Mouse (Mus musculus): ENCODE measurements around the gene Lrrc7.

The Lrrc7 gene

DNA sequence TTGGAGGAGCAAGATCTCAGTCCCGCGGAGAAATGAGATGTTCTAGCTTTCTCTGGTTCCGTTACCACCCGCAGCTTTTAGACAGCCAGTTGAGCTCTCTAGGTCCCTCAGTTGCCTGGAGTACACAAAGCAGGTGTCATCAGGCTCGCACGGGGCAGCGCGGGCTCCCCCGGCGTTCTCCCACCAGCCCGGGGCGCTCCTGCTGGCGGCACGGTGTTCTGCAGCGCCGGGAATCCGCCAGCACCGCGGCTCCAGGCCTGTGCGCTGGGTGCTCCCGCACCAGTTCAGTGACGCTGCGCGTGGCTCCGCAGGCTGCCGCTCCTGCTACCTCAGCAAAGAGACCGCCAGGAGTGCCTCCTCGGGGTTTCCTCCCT is at the start of gene Lrrc7:
Gene Lrrc7, minus strand, starts transcription at position 235 of the 374 bp plus-strand sequence.
- DNase-seq = peak; percentile 8 to 31

DNA sequence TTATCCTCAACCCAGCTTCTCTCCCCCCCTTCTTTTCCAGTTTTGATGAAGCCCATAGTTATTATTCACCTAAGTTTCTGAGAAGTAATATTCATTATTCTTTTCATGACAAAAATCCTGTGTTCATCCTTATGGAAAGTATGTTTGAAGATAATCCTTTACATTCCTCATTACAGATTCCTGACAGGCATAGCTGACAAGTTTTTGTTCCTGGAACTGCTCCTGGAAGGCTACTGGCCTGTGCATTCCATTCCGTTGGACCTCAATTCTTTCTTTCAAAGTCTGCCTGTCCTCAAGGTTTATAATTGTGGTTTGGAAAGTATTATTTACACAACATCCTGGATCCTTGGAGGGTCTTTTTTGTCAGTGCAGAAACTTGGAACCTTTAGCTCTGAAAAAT is 45.0 kb upstream of the Lrrc7 start:
- no peak for DNase-seq

DNA sequence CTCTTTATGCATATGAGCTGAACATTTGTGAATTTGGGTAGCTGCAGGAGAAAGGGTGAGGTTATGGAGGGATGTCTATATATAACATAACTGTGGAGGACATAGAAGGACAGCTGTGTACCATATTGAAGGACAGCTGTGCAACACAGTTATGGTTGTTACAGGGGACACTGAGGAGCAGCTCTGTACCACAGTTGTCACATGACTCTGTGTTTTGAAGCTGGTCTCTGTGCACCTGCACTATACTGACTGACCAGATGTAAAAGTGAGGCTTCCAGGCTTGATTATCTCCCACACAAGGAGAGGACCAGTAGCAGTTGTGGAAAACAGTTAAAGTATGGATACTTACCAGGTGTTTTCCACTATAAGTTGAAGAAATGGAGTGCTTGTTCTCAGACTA is 43.3 kb upstream of the Lrrc7 start:
- no peak for DNase-seq

DNA sequence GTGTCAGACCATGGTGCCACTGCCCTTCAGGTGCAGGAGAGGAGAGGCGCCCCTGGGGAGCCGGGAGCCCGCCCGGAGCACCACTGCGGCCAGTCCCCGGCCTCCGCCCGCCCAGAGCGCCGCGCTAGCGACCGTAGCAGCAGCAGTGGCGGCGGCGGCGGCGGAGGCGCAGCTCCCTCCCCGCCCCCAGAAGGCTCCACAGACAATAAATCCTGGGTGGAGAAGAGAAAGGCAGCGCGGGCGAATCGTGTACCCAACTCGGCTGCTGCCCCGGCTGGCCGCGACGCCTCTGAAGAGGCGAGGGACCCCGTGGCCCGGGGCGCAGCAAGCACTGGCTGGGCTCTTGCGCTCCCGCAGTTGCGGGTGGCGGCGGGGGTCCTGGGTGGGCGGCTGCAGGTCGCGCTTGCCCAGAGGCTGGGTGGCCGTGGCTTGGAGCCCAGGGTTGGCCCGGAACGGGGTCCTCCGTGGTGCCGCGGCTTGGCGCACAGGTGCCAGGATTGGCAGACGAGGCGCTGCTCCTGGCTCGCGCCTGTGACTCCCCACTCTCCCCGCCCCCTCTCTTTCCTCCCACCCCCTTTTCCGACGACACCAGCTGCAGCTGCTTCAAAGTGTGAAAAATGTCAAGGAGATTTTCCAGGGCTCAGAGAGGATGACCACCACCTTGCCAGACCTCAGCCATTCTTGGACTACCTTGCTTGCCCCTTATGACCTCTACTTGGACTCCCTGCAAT is 600 bp downstream of the Lrrc7 start:
- DNase-seq = peak in 1 of 2 experiments; percentile 31

DNA sequence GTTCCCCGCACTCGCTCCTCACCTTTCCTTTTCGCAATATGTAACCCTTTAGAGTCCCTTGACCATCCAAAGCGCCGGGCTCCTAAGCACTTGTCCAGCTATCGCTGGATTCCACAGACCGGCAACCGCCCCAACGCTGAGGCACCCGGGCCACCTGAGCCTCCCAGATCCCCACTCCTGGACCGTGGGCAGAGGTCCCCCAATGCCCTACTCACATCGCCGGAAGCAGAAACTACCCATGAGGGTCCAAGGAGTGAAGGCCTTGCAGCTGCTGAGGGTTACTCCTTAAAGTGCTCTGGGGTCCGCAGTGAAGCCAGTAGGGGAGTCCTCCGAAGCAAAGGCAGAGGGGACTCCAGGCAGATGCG is 1.1 kb downstream of the Lrrc7 start:
- no peak for DNase-seq

DNA sequence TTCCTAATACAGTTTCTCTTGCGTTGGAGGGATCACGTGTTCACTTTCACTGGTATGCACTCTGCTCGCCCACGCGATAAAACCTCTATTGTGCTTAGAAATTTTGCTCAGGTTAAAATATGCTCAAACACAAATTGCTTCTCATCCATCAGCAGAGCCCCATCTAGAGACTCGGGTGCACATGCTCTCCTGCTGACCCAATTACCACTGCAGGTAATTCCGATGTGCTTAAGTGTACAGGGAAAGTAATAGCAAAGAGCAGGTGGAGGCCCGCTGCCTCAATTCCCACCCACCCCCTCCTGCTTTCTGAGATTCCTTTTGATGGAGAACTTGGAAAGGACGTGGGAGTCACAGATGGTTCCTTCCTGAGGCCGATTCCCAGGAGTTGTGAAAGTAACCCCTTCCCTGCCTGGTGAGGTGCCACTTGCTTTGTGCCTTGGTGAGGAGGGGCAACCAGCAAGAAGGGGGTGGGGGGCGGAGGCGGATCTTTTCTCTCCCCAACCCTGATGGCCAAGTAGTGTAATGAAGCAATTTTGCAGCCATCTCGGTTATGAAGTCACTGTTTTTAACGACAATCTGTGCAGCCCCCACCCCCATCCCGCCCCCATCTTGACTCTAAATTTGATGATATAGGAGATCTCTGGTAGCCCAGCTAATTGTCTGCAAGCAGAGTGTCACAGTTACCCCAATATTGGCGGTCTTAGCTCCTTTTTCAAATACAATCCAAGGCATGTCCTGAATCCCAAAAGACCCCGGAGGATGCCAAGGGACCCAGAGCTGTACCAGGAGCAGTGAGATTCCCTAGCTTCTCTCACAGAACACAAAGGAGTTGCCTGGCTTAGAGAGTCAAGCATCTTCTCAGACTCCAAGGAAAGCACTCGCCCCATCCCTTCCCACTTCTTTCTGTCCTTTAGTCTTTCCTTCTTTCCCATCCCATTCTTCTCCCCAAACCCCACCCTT is 2.0 kb downstream of the Lrrc7 start:
- no peak for DNase-seq

DNA sequence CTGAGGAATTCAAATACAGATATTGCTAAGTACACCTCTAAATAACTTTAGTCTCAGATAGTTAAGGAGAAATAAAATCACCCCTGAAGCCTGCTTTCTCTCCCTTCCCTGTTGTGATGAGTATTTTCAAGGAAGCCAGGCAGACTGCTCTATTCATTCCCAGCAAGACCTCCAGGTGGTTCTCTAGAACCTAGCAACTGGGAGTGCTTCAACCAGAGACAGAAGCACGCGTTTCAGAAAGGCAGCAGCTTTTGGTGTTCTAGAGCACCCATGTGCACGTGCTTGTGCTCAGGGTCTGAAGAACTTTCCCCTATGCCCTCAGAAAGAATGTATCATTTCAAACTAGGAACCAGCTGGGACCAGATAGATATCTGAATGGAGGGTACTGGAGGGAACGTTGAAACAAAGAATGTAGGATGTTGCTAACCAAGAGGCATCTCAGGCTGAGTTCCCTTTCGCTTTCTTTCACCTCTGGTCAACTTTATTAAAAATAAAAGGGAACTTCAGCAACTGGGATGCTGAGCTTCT is 2.8 kb downstream of the Lrrc7 start:
- no peak for DNase-seq

DNA sequence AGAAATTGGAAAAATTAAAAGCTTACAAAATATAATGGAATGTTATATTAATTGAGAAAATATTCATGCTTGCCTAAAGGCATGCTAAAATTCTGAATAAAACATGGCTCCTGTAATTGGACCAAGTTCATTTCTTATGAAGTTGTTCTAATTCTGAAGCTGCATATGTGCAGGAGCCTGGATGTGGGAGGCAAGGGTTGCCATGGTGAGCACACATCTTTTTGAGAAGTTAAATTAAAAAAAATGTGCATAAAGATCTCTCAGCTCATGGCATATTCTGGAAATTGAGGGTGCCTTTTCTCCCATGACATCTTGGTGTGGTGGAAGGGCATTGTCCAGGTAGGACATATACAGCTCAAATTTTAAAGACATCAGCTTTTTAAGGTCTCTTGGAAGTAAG is 3.4 kb downstream of the Lrrc7 start:
- no peak for DNase-seq

DNA sequence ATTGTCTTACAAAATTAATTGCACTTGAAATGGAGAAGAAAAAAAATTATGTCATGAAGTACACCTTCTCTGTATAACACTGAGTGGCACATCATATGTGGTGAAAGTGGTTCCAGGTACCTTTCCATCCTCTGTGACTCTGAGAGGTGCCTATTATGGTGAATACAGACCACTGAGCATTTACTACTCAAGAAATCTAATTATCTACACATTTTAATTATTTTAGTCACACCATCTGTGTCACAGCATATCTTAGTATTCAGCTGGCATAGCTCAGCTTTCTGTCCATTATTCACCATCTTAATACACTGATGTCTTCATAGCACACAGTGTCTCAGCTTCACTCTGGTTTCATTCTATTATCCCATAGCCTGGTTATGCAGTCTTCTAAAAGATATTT is 7.7 kb downstream of the Lrrc7 start:
- DNase-seq = no peak

DNA sequence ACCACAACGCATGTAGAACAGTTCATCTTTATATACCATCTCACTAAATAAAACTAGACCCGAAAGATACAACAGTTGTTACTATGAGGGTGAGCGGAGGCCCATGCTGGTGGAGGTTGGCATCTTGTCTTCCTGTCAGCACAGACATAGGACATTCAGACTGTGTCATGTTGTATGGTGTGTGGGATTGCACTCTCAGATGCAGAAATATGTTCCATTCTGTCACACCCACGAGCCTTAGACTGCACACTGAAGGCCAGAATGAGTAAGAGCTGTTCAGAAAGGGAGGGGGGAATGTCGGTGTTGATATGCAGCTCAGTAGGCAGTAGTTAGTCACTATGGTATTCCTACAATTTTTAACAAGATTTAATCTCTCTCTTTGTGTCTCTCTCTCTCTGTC is 9.9 kb downstream of the Lrrc7 start:
- DNase-seq = no peak

DNA sequence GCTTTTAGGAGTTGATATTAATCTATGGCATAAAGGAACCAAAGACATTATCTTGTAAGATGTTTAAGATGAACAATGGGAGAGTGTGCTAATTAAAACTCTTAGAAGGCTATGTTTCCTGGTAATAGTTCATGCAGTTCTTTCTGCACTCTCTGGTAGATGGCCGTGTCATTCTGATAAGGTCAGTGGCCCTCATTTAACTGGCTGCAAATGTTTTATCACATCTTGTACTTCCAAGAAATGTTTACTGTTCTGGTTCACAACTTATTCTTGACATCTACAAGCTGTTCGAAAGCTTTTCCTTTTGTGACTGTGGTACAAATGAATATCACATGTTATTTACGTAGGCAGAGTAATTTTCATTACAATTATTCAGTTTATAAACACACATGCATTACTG is 18.5 kb downstream of the Lrrc7 start:
- DNase-seq = no peak

DNA sequence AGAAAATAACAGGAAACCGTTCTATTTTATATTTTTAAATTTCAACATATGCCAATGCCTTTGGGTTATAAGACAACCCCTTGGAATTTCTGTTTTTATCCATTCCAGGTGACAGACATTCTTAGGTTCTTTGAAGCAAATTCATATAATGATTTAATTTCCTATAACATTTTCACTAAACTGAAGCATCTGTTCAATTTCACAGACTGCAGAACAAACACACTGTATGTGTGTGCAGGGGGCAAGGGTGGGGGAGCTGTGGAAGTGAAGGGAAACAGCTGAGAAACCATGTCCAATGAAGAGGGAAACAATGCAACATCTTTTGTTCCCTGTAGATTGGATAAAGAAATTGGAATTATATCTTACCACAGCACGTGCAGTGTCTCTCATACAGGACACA is 29.2 kb downstream of the Lrrc7 start:
- DNase-seq = no peak

DNA sequence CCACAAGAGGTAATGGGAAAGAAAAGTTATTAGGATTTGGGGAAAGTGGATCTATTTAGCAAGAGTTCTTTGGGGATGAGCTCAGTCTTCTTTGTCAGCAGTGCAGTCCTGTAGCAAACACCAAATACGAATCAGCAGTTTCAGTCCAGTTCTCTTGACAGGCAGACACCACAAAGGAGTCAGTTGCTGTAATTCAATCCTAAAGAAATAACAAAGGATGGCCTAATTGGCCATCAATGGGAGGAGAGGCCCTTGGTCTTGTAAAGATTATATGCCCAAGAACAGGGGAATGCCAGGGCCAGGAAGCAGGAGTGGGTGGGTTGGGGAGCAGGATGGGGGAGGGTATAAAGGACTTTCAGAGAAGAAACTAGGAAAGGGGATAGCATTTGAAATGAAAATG is 33.5 kb downstream of the Lrrc7 start:
- DNase-seq = no peak

DNA sequence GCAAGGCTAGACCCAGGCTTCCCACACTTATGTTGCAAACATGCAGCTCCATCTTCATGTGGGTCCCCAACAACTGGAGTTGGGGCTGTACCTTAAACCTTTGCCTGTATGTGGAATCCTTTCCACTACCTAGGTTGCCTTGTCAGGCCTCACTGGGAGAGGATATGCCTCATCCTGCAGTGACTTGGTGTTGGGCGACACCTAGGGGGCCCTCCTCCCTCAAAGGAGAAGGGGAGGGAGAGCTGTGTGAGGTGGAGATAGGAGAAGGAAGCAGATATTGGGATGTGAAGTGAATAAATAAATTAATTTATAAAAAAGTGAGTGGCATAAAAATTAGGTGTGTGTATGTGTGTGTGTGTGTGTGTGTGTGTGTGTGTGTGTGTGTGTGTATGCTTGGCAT is 68.3 kb downstream of the Lrrc7 start:
- no peak for DNase-seq

DNA sequence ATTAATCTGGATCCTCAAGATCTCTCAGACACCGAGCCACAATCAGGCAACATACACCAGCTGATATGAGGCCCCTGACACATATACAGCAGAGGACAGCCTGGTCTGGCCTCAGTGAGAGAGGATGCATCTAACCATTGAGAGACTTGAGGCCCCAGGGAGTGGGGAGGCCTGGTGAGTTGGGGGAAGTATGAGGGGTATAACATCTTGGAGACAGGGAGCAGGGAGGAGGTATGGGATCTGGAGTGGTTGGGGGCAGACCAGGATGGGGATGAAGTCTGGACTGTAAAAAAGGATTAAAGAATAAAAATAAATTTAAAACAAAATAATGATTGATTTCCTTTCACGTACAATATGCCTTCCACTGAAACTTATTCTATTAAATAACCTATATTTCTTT is 82.3 kb downstream of the Lrrc7 start:
- DNase-seq = peak in 1 of 2 experiments; percentile 15

DNA sequence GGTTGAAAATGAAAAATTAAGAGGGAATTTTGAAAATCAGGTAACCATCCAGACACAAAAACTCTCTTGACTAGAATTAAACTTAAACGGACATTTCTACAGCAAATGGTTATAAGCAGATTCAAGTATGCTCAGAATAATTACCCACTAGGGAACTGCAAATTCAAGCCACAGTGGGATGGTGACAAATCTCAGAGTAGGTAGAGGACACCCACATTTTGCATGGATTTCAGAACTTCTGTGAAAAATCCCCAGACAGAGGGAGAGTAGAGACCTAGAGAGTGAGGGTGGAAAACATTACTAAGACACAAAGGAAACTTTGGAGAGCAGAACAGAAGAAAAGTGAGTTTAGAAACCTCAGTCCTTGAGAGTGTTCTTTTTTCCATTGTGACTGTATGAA is 161.4 kb downstream of the Lrrc7 start:
- DNase-seq = no peak

DNA sequence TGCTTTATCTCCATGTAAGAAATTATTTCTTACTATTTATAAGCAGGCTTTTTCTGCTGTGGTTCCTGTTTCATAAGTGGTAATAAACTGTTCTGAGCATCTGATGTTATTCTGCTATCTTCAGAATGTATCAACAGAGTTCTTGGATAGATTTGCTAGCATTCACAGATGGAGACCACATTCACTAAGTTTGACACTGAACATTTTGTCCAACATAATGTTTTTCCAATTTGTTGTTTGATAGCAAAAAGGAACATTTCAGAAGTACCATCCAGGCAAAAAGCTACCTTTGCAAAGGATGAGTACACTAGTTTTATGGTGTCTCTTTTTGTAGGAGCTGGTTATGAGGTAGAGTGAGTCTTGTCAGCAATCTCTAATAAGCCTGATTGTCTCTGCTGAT is 170.5 kb downstream of the Lrrc7 start:
- DNase-seq = no peak

DNA sequence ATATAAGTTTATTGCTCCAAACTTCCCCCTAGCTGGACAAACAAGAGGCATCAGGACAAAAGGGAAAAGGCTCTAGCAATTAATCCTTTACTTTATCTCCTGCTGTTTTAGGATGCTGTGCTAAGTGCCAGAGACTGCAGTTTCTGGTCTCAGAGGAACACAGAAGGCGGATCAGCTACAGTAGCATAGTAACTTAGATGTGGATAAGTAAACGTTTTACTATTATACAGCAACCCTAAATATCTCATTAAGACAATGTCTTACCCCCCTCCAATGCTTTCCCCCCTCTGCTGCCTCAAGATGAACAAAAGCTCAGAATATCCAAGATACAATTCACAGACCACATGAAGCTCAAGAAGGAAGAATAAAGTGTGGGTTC is 174.0 kb downstream of the Lrrc7 start:
- no peak for DNase-seq

DNA sequence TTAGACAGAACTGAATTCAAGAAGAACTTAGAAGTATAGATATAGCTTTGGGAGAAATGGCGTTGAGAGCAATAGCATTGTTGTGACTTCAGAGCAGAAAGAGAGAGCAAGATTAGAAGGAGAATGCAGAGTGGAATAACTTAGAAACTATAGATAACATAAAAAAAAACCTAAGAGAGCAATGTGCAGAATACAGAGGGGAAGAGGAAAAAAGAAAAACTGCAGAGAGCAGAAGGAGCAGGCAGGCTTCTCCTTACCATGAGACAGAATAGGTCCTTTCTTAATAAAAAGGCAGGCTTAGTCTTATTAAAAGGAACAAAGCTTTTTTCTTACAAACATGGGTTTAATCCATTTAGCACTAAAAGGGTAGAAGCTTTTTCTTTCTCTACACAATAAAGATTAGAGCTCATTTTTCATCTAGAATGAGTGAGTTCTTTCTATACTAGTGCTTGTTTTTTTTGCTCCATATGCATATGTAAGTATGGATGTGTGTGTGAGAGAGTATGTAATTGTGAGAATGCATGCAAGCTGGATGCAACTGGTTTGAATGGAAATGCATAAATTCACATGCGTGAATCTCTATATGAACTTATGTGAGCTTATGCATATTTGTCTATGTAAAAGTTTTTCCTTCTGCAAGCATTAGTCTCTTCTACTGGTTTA is 174.5 kb downstream of the Lrrc7 start:
- no peak for DNase-seq

DNA sequence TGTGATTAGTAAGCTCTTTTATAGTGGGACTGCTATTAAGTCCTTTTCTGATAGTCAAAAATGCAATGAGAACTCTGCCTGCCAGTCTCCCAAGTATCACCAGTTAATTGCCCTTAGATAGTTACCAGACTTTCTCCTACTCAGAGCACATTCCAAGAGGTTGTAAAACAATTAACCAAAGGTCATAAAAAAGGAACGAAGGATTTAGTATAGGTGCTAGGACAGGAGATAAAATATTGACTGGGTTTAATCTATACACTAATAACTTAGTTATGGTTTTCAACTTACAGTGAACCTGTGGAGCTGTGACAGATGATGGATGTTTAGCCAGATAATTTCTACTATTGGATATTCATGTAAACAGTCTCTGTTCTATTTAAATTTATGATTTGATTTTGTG is 175.2 kb downstream of the Lrrc7 start:
- DNase-seq = no peak

DNA sequence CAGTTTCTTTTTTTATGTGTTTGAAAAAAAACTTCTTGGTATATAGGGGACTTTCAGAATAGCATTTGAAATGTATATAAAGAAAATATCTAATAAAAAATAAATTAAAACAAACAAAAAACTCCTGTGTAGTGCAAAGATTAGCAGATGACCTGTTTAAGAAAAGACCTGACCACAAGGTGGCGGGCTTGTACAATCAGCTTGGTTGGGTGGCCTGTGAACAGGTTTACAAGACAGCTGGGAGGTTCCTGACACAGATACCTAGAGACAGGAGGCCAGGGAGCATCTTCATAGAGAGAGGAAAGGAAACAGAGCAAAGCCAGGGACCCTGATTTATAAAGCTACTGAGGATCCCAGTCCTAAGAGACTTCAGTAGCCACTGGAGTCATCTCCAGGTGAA is 186.1 kb downstream of the Lrrc7 start:
- DNase-seq = no peak

DNA sequence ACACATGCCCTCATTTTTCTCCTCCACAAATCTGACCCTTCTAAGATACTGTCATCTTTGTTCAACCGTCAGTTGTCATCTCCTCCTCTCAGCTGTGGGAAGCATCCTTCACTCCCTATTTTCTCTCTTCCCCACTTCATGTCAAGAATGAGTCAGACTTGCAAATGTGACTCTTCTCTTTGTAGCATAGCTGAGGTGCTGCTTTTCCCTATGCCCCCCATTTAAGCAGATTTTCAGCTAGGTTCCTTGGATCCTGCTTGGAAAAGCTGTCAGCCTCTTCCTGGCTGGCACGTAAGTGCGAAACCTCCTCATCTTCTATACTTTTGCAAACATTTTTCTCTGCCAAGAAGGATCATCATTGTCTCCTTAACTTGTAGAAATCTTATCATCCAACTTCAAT is 192.9 kb downstream of the Lrrc7 start:
- DNase-seq = no peak

DNA sequence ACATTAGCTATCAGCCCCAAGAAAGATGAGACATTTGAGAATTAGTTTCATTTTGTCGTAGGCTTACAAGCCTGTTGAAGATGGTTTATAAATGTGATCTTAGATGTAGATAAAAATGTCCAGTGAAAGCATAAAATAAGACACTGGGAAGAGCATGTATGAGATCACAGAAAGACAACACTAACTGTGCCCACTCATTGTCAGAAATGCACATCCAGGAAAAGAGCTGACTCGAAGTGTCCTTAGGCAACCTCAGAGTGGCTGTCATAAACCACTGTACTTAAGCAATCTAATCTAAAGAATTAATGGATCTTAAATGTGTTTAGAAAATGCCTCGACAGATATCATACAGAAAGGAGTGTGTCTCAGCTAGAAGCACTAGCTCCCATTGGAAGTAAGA is 196.2 kb downstream of the Lrrc7 start:
- no peak for DNase-seq

DNA sequence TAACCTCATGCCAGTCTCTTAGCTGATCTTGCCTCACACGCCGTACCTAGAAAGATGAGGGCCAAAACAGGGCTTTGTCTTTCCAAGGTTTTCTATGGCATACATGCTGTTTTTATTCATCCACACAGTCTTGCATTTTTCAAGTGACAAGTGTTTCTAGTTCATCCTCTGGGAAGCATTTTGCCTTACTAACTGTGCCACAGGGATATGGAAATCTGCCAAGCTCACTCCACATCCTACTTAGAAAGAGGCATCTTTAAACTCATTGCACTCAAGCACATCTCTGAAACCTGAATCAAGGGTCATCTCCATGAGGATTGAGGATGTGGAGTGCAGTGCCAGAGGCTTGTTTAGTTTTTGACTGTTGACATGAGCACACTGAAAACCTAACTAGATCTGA is 199.9 kb downstream of the Lrrc7 start:
- no peak for DNase-seq

All from lung, postnatal 4 days (tissue).